Mouse (Mus musculus) thymus, adult 2 months (tissue): ENCODE measurements around the gene Dnah1.

ENCODE experiments used
- CTCF ChIP-seq: fragments of 200-500 bp; IDR thresholded peaks from 2 replicates; pipeline ENCODE4 v1.5.1; 2012; ENCODE audit warnings: mild to moderate bottlenecking, control low read depth, low read length, moderate library complexity, borderline replicate concordance; ENCODE audit not compliant: control insufficient read depth, poor library complexity, insufficient read depth; ENCODE audit errors: extremely low read depth
- POLR2A ChIP-seq: fragments of 200-500 bp; IDR thresholded peaks from 2 replicates; pipeline ENCODE4 v1.6.1; 2012; ENCODE audit warnings: mild to moderate bottlenecking, low read length, control low read depth, moderate library complexity; ENCODE audit not compliant: control insufficient read depth, poor library complexity, insufficient read depth; ENCODE audit errors: extremely low read depth

DNA sequence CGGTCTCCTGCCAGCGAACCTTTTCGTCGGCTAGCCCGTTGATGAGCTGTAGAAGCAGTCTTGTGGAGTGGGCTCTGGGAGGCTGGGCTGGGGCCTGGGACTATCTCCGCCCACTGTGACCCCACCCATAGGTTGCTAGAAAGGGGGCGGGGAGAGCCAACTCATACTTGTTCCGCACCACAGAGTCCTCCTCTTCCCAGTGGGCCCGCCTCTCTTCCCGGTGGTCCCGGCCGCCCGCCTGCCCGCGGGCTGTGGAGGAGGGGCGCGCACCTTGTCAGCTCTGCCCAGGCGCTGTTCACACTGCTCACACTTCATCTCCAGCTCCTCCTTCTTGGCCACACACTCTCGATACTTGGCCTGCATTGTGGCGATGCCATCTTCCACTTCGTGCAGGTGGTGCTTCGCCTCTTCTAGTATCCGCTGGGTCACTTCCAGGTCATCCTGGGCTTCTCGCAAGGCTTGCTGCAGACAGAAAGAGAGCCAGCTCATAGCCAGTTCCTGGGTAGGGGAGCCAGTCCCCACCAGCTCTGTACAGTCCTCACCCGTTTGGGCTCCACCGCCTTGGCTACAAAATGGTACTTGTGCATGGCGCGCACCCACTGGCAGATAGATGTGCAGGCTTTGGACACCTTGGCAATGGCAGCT, 54.1 kb downstream of the Dnah1 start:
- TF ChIP-seq CTCF = no peak
- TF ChIP-seq POLR2A = no peak
